Mouse (Mus musculus) hindbrain, embryonic 14.5 days (tissue): Measurements from ENCODE around the gene Cln3. TPM values are rescaled to one million over a fixed set of nuclear protein-coding genes. Genes with fewer than 3 reads are reported as not detected.

Experiments used
- ATAC-seq: fragments of 200-750 bp; cut with Nextera tagmentation; 2 replicates; pipeline ENCODE4 v1.8.0; 2017; ENCODE audit warnings: moderate number of reproducible peaks, mild to moderate bottlenecking, moderate TSS enrichment, moderate library complexity; ENCODE audit not compliant: low FRiP score
- DNase-seq: peaks from one replicate; pipeline ENCODE4 v3.0.0-alpha.2; 2015; ENCODE audit warnings: low spot score
- H3K27ac ChIP-seq: fragments of 300-500 bp; sonication (generic); 2 replicates; pipeline ENCODE4 v1.5.1; 2014; ENCODE audit warnings: mild to moderate bottlenecking, moderate library complexity
- H3K27me3 ChIP-seq: fragments of 300-500 bp; sonication (generic); 2 replicates; pipeline ENCODE4 v1.6.1; 2014; ENCODE audit warnings: mild to moderate bottlenecking, low read length, mixed read lengths; ENCODE audit not compliant: control insufficient read depth, insufficient read depth
- H3K36me3 ChIP-seq: fragments of 300-500 bp; sonication (generic); replicated peaks from 2 replicates; pipeline ENCODE4 v1.6.1; 2014; ENCODE audit not compliant: control insufficient read depth, insufficient read depth
- H3K4me1 ChIP-seq: fragments of 300-500 bp; sonication (generic); replicated peaks from 2 replicates; pipeline ENCODE4 v1.6.1; 2014; ENCODE audit warnings: antibody characterized with exemption, low read length, mixed read lengths; ENCODE audit not compliant: control insufficient read depth, insufficient read depth
- H3K4me2 ChIP-seq: fragments of 300-500 bp; sonication (generic); replicated peaks from 2 replicates; pipeline ENCODE4 v1.6.1; 2014; ENCODE audit warnings: mild to moderate bottlenecking, moderate library complexity
- H3K4me3 ChIP-seq: fragments of 300-500 bp; sonication (generic); replicated peaks from 2 replicates; pipeline ENCODE4 v1.5.1; 2014; ENCODE audit warnings: mild to moderate bottlenecking, low read length
- H3K9ac ChIP-seq: fragments of 300-500 bp; sonication (generic); 2 replicates; pipeline ENCODE4 v1.6.1; 2014
- H3K9me3 ChIP-seq: fragments of 300-500 bp; sonication (generic); 2 replicates; pipeline ENCODE4 v1.6.1; 2016; ENCODE audit warnings: low read length; ENCODE audit not compliant: control insufficient read depth
- WGBS: fragments of 180-500 bp; shearing (Covaris S2); extraction: QIAGEN DNeasy Blood & Tissue Kit; methylation state at CpG from one replicate; pipeline ENCODE4 v1.1.7; 2014; 5-methylcytosine and 5-hydroxymethylcytosine counted together
- polyA plus RNA-seq: library from polyadenylated mRNA; unstranded; fragments of >200 nt; fragmentation: Nextera tagmentation; extraction: Ambion mirVana; gene quantifications from 2 replicates; pipeline ENCODE4 v1.2.1, GENCODE M21; 2014

Gene Cln3
- 24.7 and 24.8 TPM in 2 replicates for polyA plus RNA-seq

GRCm38 (mm10) chr7:126585717-126586116 is at the start of gene Cln3:
Cln3 (minus strand) TSS chr7:126585817.
- DNase-seq (no peak), ATAC-seq (no peak)
- WGBS: 80% methylated on average over 6 of the region's 6 CpGs
- Histone ChIP-seq H3K4me2 (no peak within 1 kb of the TSS), H3K4me1 (peaks cover 15% of the 10 kb centered on the region; the same call in 1 of the 2 replicates), H3K27ac (no peak within 1 kb of the TSS), H3K27me3 (peaks cover 6% of the 10 kb centered on the region; the same call in 1 of the 2 replicates), H3K9me3 (no peaks in the 10 kb centered on the region), H3K36me3 (no peaks in the 10 kb centered on the region), H3K4me3 (no peak within 1 kb of the TSS), H3K9ac (no peak within 1 kb of the TSS)

DNA sequence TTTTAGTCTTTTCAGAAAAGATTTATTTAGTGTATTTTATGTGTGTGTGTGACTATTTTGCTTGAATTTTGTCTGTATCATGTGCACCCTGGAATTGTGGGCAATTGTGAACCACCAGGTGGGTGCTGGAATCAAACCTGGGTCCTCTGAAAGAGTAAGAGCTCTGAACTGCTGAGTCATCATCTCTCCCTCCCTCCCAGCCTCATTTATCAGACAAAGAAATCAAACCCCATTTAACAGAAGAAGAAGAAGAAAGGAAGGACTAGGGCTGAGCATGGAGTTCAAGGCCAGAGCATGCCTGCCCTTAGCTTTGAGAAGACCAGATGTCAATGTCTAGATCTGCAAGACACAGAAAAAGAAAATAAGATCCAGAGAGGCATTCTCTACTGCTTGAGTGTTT is 49.8 kb upstream of the Cln3 start:
- Histone ChIP-seq H3K9me3 (no peaks in the 10 kb centered on the region), H3K9ac (no peak overlapping the region), H3K4me1 (no peaks in the 10 kb centered on the region), H3K4me3 (no peak overlapping the region), H3K36me3 (no peaks in the 10 kb centered on the region), H3K27me3 (no peaks in the 10 kb centered on the region), H3K4me2 (no peak overlapping the region), H3K27ac (no peak overlapping the region)
- DNase-seq (no peak), ATAC-seq (no peak)

GRCm38 (mm10) chr7:126632478-126632877 is 46.9 kb upstream of the Cln3 start:
- WGBS: 86% methylated on average over 2 of the region's 2 CpGs
- H3K27ac ChIP-seq: no peak overlapping the region
- no peak for ATAC-seq

DNA sequence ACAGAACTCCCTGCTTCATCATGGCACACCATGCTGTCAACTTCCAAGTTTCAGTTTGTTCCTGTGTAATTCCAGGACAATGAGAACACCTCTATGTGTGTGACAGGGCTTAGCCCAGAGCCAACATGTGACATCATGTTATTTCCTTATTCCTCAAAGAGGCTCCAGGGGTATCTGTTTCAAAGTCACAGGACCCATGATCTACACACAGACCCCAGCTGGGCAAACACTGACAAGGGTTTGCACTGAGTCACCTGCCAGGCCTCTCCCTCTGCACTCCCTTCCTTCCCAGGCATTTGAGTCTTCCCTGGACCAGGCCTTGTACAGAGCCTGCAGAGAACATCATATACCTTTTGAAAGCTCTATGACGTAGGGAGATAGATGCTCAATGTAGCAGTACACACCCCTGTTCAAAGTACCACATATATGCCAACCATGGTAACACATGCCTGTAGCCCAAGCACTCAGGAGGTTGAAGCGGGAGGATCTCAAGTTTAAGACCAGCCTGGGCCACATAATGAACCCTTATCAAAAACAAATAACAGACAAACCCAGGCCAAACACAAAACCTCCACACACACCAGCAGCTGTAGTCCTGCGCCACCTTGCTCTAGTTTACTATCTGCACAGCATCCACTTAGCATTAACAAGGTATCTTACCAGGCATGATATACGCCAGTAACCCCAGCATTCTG is 45.4 kb upstream of the Cln3 start, which contains the start of gene Nupr1:
Nupr1 (minus strand) TSS at position 38 of the 695 bp plus-strand sequence.
- H3K4me3 ChIP-seq: no peak within 1 kb of the TSS
- H3K4me1 ChIP-seq: no peaks in the 10 kb centered on the region
- ATAC-seq: no peak
- no peak for DNase-seq
- no peaks in the 10 kb centered on the region for H3K27me3 ChIP-seq
- no peaks in the 10 kb centered on the region for H3K9me3 ChIP-seq
- H3K4me2 ChIP-seq: no peak within 1 kb of the TSS
- no peak within 1 kb of the TSS for H3K9ac ChIP-seq
- WGBS: 93% methylated on average over 4 of the region's 4 CpGs
- H3K27ac ChIP-seq: no peak within 1 kb of the TSS
- H3K36me3 ChIP-seq: no peaks in the 10 kb centered on the region

More at GRCm38 (mm10) chr7:126632478-126632877, 46.9 kb upstream of the Cln3 start:
- Histone ChIP-seq H3K4me2 (no peak overlapping the region), H3K9ac (no peak overlapping the region), H3K27me3 (no peaks in the 10 kb centered on the region), H3K4me1 (no peaks in the 10 kb centered on the region), H3K9me3 (no peaks in the 10 kb centered on the region), H3K4me3 (no peak overlapping the region), H3K36me3 (no peaks in the 10 kb centered on the region)
- no peak for DNase-seq

DNA sequence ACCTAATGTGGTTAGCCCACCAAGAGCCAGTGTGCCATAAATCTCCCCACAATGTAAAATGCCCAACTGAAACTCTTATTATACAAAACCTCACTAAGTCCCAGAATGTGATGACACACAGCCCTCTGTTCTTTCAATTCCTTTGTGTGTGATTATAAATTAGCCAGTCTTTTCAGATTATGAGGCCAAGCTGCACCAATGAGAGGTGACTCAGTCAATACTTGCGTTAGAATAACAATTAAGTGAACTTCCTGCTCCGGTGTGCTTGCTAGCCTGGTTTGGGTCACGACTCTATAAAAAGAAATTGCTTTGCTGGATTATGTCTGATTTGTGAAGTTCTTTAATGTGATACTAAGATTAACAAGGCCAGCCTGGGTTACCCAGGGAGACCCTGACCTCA is 44.3 kb upstream of the Cln3 start:
- Histone ChIP-seq H3K4me2 (no peak overlapping the region), H3K9me3 (no peaks in the 10 kb centered on the region), H3K4me1 (no peaks in the 10 kb centered on the region), H3K9ac (no peak overlapping the region), H3K36me3 (no peaks in the 10 kb centered on the region), H3K4me3 (no peak overlapping the region), H3K27ac (no peak overlapping the region), H3K27me3 (no peaks in the 10 kb centered on the region)
- no peak for ATAC-seq
- DNase-seq: no peak
- WGBS: 28% methylated on average over 3 of the region's 3 CpGs

DNA sequence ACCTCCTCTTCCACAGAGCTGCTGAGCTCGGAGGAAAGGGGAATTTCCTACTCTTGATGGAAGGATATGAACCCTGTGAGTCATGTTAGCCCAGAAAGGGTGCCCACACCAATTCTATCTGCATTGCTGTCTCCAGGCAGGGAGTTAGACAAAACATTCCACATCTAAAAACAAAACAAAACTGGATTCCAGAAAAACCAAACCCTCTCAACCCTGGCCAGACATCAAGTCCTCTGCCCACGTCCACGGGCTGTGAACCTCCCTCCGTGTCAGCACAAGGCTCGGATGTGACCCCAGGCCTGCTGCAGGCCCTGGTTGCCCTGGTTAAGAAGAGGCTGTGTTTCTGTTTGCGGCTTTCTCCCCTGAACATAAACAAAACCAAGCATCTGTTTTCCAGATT is 42.5 kb upstream of the Cln3 start:
- Histone ChIP-seq H3K4me3 (no peak overlapping the region), H3K36me3 (no peaks in the 10 kb centered on the region), H3K4me2 (no peak overlapping the region), H3K9ac (no peak overlapping the region), H3K27me3 (no peaks in the 10 kb centered on the region), H3K27ac (no peak overlapping the region), H3K4me1 (no peaks in the 10 kb centered on the region), H3K9me3 (no peaks in the 10 kb centered on the region)
- DNase-seq (no peak), ATAC-seq (no peak)
- 83% methylated on average over 6 of the region's 6 CpGs for WGBS

DNA sequence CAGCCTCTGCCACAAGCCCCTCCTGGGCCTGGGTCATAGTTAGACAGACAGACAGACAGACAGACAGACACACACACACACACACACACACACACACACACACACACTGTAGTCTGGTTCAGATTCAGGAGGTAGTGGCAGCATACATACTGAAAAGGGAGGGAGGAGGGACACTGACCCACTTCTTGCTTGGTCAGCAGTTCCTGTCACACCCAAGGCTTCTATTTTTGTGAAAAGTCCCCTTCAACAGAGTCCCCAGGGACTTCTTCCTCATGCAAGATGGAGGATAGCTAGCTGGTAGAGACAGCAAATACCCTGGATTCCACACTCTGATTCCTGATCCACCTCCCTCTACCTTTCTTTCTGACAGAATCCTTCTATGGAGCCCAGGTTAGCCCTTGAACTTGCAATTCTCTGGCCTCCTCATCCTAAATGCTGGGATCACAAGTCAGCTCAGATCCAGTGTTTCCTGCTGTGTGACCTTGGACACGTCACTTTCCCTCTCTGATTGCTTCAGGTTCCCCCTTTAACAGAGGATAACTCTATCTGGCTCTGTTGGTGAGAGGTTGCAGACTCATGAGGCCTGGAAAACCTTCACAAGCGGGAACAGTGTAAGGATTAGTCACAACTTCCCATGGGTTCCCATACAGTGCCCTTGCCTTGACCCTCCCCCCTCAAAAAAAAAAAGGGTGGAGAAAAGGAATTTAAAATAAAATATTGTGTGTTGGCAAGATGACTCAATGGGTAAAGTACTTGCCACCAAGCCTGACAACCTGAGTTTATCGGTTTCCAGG is 40.4 kb upstream of the Cln3 start:
- no peaks in the 10 kb centered on the region for H3K4me1 ChIP-seq
- no peaks in the 10 kb centered on the region for H3K9me3 ChIP-seq
- H3K27ac ChIP-seq: no peak overlapping the region
- H3K36me3 ChIP-seq: no peaks in the 10 kb centered on the region
- no peaks in the 10 kb centered on the region for H3K27me3 ChIP-seq
- DNase-seq (no peak), ATAC-seq (no peak)
- no peak overlapping the region for H3K4me2 ChIP-seq
- 88% methylated on average over 3 of the region's 3 CpGs for WGBS
- H3K9ac ChIP-seq: no peak overlapping the region
- H3K4me3 ChIP-seq: no peak overlapping the region

GRCm38 (mm10) chr7:126625369-126625768 is 39.8 kb upstream of the Cln3 start:
- DNase-seq (peak; percentile 29), ATAC-seq (no peak)
- H3K9me3 ChIP-seq: no peaks in the 10 kb centered on the region
- WGBS: 60% methylated on average over 6 of the region's 6 CpGs
- H3K9ac ChIP-seq: no peak overlapping the region
- H3K27me3 ChIP-seq: no peaks in the 10 kb centered on the region
- H3K4me3 ChIP-seq: no peak overlapping the region
- H3K36me3 ChIP-seq: no peaks in the 10 kb centered on the region
- H3K27ac ChIP-seq: no peak overlapping the region
- H3K4me1 ChIP-seq: no peaks in the 10 kb centered on the region
- H3K4me2 ChIP-seq: no peak overlapping the region

- no peaks in the 10 kb centered on the region for H3K36me3 ChIP-seq
- ATAC-seq (no peak), DNase-seq (no peak)
- 72% methylated on average over 16 of the region's 16 CpGs for WGBS
- H3K27me3 ChIP-seq: no peaks in the 10 kb centered on the region
- no peaks in the 10 kb centered on the region for H3K4me1 ChIP-seq
- no peak overlapping the region for H3K27ac ChIP-seq
- H3K9ac ChIP-seq: no peak overlapping the region
- H3K9me3 ChIP-seq: no peaks in the 10 kb centered on the region
- H3K4me2 ChIP-seq: no peak overlapping the region
- H3K4me3 ChIP-seq: no peak overlapping the region
These were observed 39.2 kb upstream of the Cln3 start for GRCm38 (mm10) chr7:126624774-126625173.
